Mouse (Mus musculus): Measurements from ENCODE around the gene Alcam. TPM values are rescaled to one million over a fixed set of nuclear protein-coding genes. Genes with fewer than 3 reads are reported as not detected.

Alcam gene
- polyA plus RNA-seq, 1 experiment from 2014 or later = 17.9 TPM

- no peak overlapping the region for H3K4me2 ChIP-seq
- H3K36me3 ChIP-seq = no peaks in the 10 kb centered on the region
- no peak for ATAC-seq (ENCODE audit: insufficient number of reproducible peaks, insufficient read depth, low FRiP score, low TSS enrichment, low read depth)
- no peaks in the 10 kb centered on the region for H3K27me3 ChIP-seq
- no peak overlapping the region for H3K4me3 ChIP-seq (replicated peaks)
- no peaks in the 10 kb centered on the region for H3K4me1 ChIP-seq (replicated peaks)
- H3K27ac ChIP-seq = no peak overlapping the region
- no peak overlapping the region for H3K9ac ChIP-seq (replicated peaks)
- 78% methylated on average over 2 of the region's 2 CpGs for WGBS
- no peaks in the 10 kb centered on the region for H3K9me3 ChIP-seq
Measured at GRCm38 (mm10) chr16:52343467-52344033, 110.3 kb downstream of the Alcam start.

DNA sequence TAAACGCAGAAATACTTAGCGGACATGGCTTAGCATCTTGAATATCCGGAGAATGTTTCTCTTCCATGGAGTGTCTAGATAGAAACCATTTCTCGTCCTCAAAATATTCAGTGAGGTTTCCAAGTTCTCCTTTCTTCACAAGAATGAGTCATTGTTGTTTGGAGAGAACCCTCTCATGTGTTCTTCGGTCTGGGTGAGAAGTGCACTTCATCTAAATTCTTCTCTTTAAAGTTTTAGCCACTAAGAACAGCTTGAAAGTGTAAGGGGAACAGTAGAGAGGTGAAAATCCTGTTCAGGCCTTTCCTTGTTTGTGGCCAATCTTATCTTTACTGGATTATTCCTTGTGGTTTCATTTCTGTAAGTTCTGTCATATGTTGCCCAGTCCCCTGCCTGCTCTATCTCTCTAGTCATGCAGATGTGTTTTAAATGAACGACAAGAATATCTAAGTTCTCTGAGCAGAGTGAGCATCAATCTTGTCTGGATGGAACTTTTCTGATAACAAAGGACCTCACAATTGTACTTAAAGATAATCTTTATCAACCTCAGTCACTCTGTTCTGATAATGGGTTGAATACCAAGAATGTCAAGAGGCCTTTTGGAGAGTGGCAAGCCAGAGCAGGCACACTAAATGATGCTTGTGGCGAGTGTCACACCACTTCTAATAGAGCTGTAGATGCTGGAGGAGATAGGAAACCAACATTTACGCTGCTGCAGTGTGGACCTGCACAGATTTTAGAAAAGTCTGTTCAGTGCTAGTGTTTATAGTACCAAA, 111.0 kb downstream of the Alcam start:
- no peak overlapping the region for H3K4me2 ChIP-seq
- no peaks in the 10 kb centered on the region for H3K36me3 ChIP-seq
- 88% methylated on average over 8 of the region's 8 CpGs for WGBS
- no peaks in the 10 kb centered on the region for H3K27me3 ChIP-seq
- no peak overlapping the region for H3K9ac ChIP-seq (replicated peaks)
- no peak overlapping the region for H3K27ac ChIP-seq
- H3K4me1 ChIP-seq (replicated peaks) = no peaks in the 10 kb centered on the region
- H3K9me3 ChIP-seq = no peaks in the 10 kb centered on the region
- no peak for ATAC-seq (ENCODE audit: insufficient number of reproducible peaks, insufficient read depth, low FRiP score, low TSS enrichment, low read depth)
- no peak overlapping the region for H3K4me3 ChIP-seq (replicated peaks)

- 91% methylated on average over 4 of the region's 4 CpGs for WGBS
- ATAC-seq (ENCODE audit: insufficient number of reproducible peaks, insufficient read depth, low FRiP score, low TSS enrichment, low read depth) = no peak
- no peak overlapping the region for H3K4me3 ChIP-seq (replicated peaks)
- no peaks in the 10 kb centered on the region for H3K27me3 ChIP-seq
- H3K27ac ChIP-seq = no peak overlapping the region
- H3K9me3 ChIP-seq = no peaks in the 10 kb centered on the region
- H3K9ac ChIP-seq (replicated peaks) = no peak overlapping the region
- H3K4me1 ChIP-seq (replicated peaks) = no peaks in the 10 kb centered on the region
- H3K4me2 ChIP-seq = no peak overlapping the region
- no peaks in the 10 kb centered on the region for H3K36me3 ChIP-seq
Measured at GRCm38 (mm10) chr16:52334084-52334483, 119.8 kb downstream of the Alcam start.

- no peaks in the 10 kb centered on the region for H3K27me3 ChIP-seq
- H3K9ac ChIP-seq (replicated peaks) = no peak overlapping the region
- H3K27ac ChIP-seq = no peak overlapping the region
- no peak overlapping the region for H3K4me3 ChIP-seq (replicated peaks)
- no peak overlapping the region for H3K4me2 ChIP-seq
- H3K9me3 ChIP-seq = no peaks in the 10 kb centered on the region
- WGBS = 86% methylated on average over 5 of the region's 5 CpGs
- no peak for ATAC-seq (ENCODE audit: insufficient number of reproducible peaks, insufficient read depth, low FRiP score, low TSS enrichment, low read depth)
- H3K4me1 ChIP-seq (replicated peaks) = no peaks in the 10 kb centered on the region
- H3K36me3 ChIP-seq = no peaks in the 10 kb centered on the region
Measured at GRCm38 (mm10) chr16:52333631-52334030, 120.2 kb downstream of the Alcam start.

GRCm38 (mm10) chr16:52331341-52331830, 122.5 kb downstream of the Alcam start:
- H3K9me3 ChIP-seq = no peaks in the 10 kb centered on the region
- no peak for ATAC-seq (ENCODE audit: insufficient number of reproducible peaks, insufficient read depth, low FRiP score, low TSS enrichment, low read depth)
- no peaks in the 10 kb centered on the region for H3K27me3 ChIP-seq
- H3K36me3 ChIP-seq = no peaks in the 10 kb centered on the region
- no peaks in the 10 kb centered on the region for H3K4me1 ChIP-seq (replicated peaks)
- H3K9ac ChIP-seq (replicated peaks) = no peak overlapping the region
- no peak overlapping the region for H3K27ac ChIP-seq
- no peak overlapping the region for H3K4me2 ChIP-seq
- 88% methylated on average over 3 of the region's 3 CpGs for WGBS
- H3K4me3 ChIP-seq (replicated peaks) = no peak overlapping the region

DNA sequence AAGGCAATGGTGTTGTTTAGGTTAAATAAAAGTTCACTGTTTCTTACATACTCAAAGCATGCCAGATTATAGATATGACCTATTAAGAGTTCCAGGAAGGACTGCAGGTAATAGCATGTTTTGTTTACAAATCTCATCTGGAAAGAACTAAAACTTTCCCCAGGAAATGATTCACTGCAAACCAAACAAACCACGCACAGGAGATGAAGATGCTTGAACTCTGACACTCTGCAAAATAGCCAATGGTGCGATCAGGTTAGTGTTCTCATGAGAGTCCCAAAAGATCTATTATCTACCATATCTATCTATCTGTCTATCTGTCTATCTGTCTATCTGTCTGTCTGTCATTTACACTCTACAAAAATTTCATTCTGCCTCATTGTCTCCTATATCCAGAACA, 124.5 kb downstream of the Alcam start:
- no peak overlapping the region for H3K27ac ChIP-seq
- H3K4me2 ChIP-seq = no peak overlapping the region
- no peaks in the 10 kb centered on the region for H3K9me3 ChIP-seq
- H3K27me3 ChIP-seq = no peaks in the 10 kb centered on the region
- H3K9ac ChIP-seq (replicated peaks) = no peak overlapping the region
- WGBS = 72% methylated on average over 2 of the region's 2 CpGs
- ATAC-seq (ENCODE audit: insufficient number of reproducible peaks, insufficient read depth, low FRiP score, low TSS enrichment, low read depth) = no peak
- H3K36me3 ChIP-seq = no peaks in the 10 kb centered on the region
- H3K4me3 ChIP-seq (replicated peaks) = no peak overlapping the region
- no peaks in the 10 kb centered on the region for H3K4me1 ChIP-seq (replicated peaks)

GRCm38 (mm10) chr16:52319229-52319628, 134.6 kb downstream of the Alcam start:
- no peak for ATAC-seq (ENCODE audit: insufficient number of reproducible peaks, insufficient read depth, low FRiP score, low TSS enrichment, low read depth)
- Histone ChIP-seq H3K36me3 (no peaks in the 10 kb centered on the region), H3K4me2 (no peak overlapping the region), H3K4me1 (replicated peaks) (no peaks in the 10 kb centered on the region), H3K9ac (replicated peaks) (no peak overlapping the region), H3K9me3 (no peaks in the 10 kb centered on the region), H3K27ac (no peak overlapping the region), H3K27me3 (no peaks in the 10 kb centered on the region), H3K4me3 (replicated peaks) (no peak overlapping the region)
- 76% methylated on average over 1 of the region's 1 CpGs for WGBS

DNA sequence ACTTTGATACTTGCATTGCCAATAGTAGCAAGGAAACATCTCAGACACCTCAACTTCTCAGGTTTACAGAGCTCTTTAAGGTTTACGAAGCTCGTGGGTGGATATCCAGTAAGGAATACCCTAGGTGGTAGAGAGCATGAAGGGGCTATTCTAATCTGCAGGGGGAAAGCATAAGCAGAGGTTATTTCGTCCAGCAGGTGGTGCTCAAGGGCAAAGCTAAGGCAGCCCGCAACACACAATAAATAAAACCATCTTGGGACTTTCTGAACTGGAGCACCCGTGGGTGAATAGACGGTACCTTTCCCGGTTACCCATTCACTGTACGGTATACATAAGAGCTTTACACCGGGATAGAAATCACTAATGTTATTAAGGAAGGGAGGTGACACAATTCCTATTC, 142.8 kb downstream of the Alcam start:
- Histone ChIP-seq H3K27ac (no peak overlapping the region), H3K36me3 (no peaks in the 10 kb centered on the region), H3K4me3 (replicated peaks) (no peak overlapping the region), H3K9ac (replicated peaks) (no peak overlapping the region), H3K27me3 (no peaks in the 10 kb centered on the region), H3K9me3 (no peaks in the 10 kb centered on the region), H3K4me2 (peak overlapping the region; percentile 17; the same call in 1 of the 2 replicates), H3K4me1 (replicated peaks) (no peaks in the 10 kb centered on the region)
- WGBS = 20% methylated on average over 9 of the region's 9 CpGs
- peak; percentile 52; the same call in 1 of the 2 replicates for ATAC-seq (ENCODE audit: insufficient number of reproducible peaks, insufficient read depth, low FRiP score, low TSS enrichment, low read depth)

- Histone ChIP-seq H3K4me2 (no peak overlapping the region), H3K9ac (replicated peaks) (no peak overlapping the region), H3K4me3 (replicated peaks) (no peak overlapping the region), H3K9me3 (no peaks in the 10 kb centered on the region), H3K27ac (no peak overlapping the region), H3K36me3 (peaks cover 4% of the 10 kb centered on the region; the same call in 1 of the 2 replicates), H3K27me3 (no peaks in the 10 kb centered on the region), H3K4me1 (replicated peaks) (no peaks in the 10 kb centered on the region)
- no peak for ATAC-seq (ENCODE audit: insufficient number of reproducible peaks, insufficient read depth, low FRiP score, low TSS enrichment, low read depth)
- 89% methylated on average over 2 of the region's 2 CpGs for WGBS
Measured at GRCm38 (mm10) chr16:52307016-52307415, 146.9 kb downstream of the Alcam start.

DNA sequence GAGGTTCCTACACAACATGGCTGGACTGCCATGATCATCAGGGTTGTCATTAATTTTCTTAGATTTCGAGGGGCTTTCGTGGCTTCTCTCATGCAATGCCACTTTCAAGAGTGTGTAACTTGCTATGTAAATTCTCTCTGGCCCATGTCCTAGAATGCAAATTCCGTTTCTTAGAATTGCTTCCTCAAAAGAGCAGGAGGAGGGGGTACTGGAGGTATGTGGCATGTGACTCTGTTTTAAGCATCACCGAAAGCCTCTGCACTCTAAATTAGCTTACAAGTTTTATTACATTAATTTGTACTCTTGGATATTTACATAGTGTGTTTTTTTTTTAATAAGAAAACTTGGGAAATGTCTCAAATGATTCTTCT, 150.4 kb downstream of the Alcam start:
- Histone ChIP-seq H3K36me3 (peaks cover 4% of the 10 kb centered on the region; the same call in 1 of the 2 replicates), H3K4me1 (replicated peaks) (no peaks in the 10 kb centered on the region), H3K27me3 (no peaks in the 10 kb centered on the region), H3K9ac (replicated peaks) (no peak overlapping the region), H3K4me2 (no peak overlapping the region), H3K4me3 (replicated peaks) (no peak overlapping the region), H3K9me3 (no peaks in the 10 kb centered on the region), H3K27ac (no peak overlapping the region)
- ATAC-seq (ENCODE audit: insufficient number of reproducible peaks, insufficient read depth, low FRiP score, low TSS enrichment, low read depth) = no peak
- 83% methylated on average over 4 of the region's 4 CpGs for WGBS

GRCm38 (mm10) chr16:52302790-52303531, 150.9 kb downstream of the Alcam start:
- Histone ChIP-seq H3K9ac (replicated peaks) (no peak overlapping the region), H3K27ac (no peak overlapping the region), H3K4me2 (no peak overlapping the region), H3K9me3 (no peaks in the 10 kb centered on the region), H3K27me3 (no peaks in the 10 kb centered on the region), H3K4me3 (replicated peaks) (no peak overlapping the region), H3K36me3 (peaks cover 4% of the 10 kb centered on the region; the same call in 1 of the 2 replicates), H3K4me1 (replicated peaks) (no peaks in the 10 kb centered on the region)
- no peak for ATAC-seq (ENCODE audit: insufficient number of reproducible peaks, insufficient read depth, low FRiP score, low TSS enrichment, low read depth)
- 32% methylated on average over 9 of the region's 9 CpGs for WGBS
